Mouse (Mus musculus): Measurements from ENCODE around the gene Lrrfip1.

Lrrfip1 gene

GRCm38 (mm10) chr1:90998891-90999611, 514 bp downstream of the Lrrfip1 start:
- no peak for DNase-seq

GRCm38 (mm10) chr1:90999911-91000601, 1.5 kb downstream of the Lrrfip1 start:
- no peak for DNase-seq

GRCm38 (mm10) chr1:91001101-91001500, 2.6 kb downstream of the Lrrfip1 start:
- DNase-seq = no peak

- no peak for DNase-seq
These were observed 3.5 kb downstream of the Lrrfip1 start for GRCm38 (mm10) chr1:91001871-91002539.

GRCm38 (mm10) chr1:91002641-91003040, 4.1 kb downstream of the Lrrfip1 start:
- DNase-seq = no peak

- DNase-seq = no peak
These were observed 5.2 kb downstream of the Lrrfip1 start for GRCm38 (mm10) chr1:91003522-91004253.

GRCm38 (mm10) chr1:91006037-91006436, 7.5 kb downstream of the Lrrfip1 start:
- no peak for DNase-seq

GRCm38 (mm10) chr1:91006708-91007107, 8.2 kb downstream of the Lrrfip1 start:
- DNase-seq = no peak

- DNase-seq = no peak
These were observed 9.7 kb downstream of the Lrrfip1 start for GRCm38 (mm10) chr1:91008147-91008682.

GRCm38 (mm10) chr1:91008746-91009145, 10.2 kb downstream of the Lrrfip1 start:
- no peak for DNase-seq

GRCm38 (mm10) chr1:91009266-91009665, 10.7 kb downstream of the Lrrfip1 start:
- no peak for DNase-seq

- no peak for DNase-seq
These were observed 11.7 kb downstream of the Lrrfip1 start for GRCm38 (mm10) chr1:91010216-91010615.

- no peak for DNase-seq
These were observed 12.2 kb downstream of the Lrrfip1 start for GRCm38 (mm10) chr1:91010716-91011115.

- no peak for DNase-seq
These were observed 12.8 kb downstream of the Lrrfip1 start for GRCm38 (mm10) chr1:91011336-91011735.

- DNase-seq = peak; percentile 27
These were observed 15.3 kb downstream of the Lrrfip1 start for GRCm38 (mm10) chr1:91013803-91014202.

GRCm38 (mm10) chr1:91015571-91015970, 17.0 kb downstream of the Lrrfip1 start:
- DNase-seq = no peak

GRCm38 (mm10) chr1:91017111-91017758, 18.7 kb downstream of the Lrrfip1 start:
- DNase-seq = peak; percentile 23

- DNase-seq = no peak
These were observed 20.8 kb downstream of the Lrrfip1 start for GRCm38 (mm10) chr1:91019346-91019745.

GRCm38 (mm10) chr1:91021304-91021703, 22.8 kb downstream of the Lrrfip1 start:
- no peak for DNase-seq

GRCm38 (mm10) chr1:91022157-91022895, 23.8 kb downstream of the Lrrfip1 start:
- DNase-seq = no peak

- no peak for DNase-seq
These were observed 24.7 kb downstream of the Lrrfip1 start for GRCm38 (mm10) chr1:91023230-91023629.

GRCm38 (mm10) chr1:91023960-91024359, 25.4 kb downstream of the Lrrfip1 start:
- DNase-seq = no peak
